Mouse (Mus musculus) neural tube, embryonic 12.5 days (tissue): ENCODE measurements at regions not wholly inside any gene's neighbourhood (a gene's known extent, or its start where the extent isn't known, plus 50 kb on each side); places are given as distances from the start of the nearest gene placed in this dataset.

Experiments used
- ATAC-seq: fragments of 200-750 bp; cut with Nextera tagmentation; 2 replicates; pipeline ENCODE4 v1.8.0; 2017; ENCODE audit warnings: low read depth, mild to moderate bottlenecking, moderate TSS enrichment, moderate library complexity; ENCODE audit not compliant: low FRiP score
- H3K27ac ChIP-seq: fragments of 300-500 bp; sonication (generic); 2 replicates; pipeline ENCODE4 v1.5.1; 2016
- H3K27me3 ChIP-seq: fragments of 300-500 bp; sonication (generic); replicated peaks from 2 replicates; pipeline ENCODE4 v1.6.1; 2016; ENCODE audit warnings: mild to moderate bottlenecking
- H3K36me3 ChIP-seq: fragments of 300-500 bp; sonication (generic); 2 replicates; pipeline ENCODE4 v1.6.1; 2016; ENCODE audit warnings: mild to moderate bottlenecking
- H3K4me1 ChIP-seq: fragments of 300-500 bp; sonication (generic); 2 replicates; pipeline ENCODE4 v1.6.1; 2016
- H3K4me2 ChIP-seq: fragments of 300-500 bp; sonication (generic); replicated peaks from 2 replicates; pipeline ENCODE4 v1.6.1; 2016; ENCODE audit warnings: mild to moderate bottlenecking
- H3K4me3 ChIP-seq: fragments of 300-500 bp; sonication (generic); 2 replicates; pipeline ENCODE4 v1.5.1; 2016
- H3K9ac ChIP-seq: fragments of 300-500 bp; sonication (generic); 2 replicates; pipeline ENCODE4 v1.6.1; 2016; ENCODE audit warnings: mild to moderate bottlenecking
- H3K9me3 ChIP-seq: fragments of 300-500 bp; sonication (generic); 2 replicates; pipeline ENCODE4 v1.6.1; 2016; ENCODE audit warnings: mild to moderate bottlenecking
- WGBS: fragments of 180-500 bp; shearing (Covaris S2); methylation state at CpG from one replicate; pipeline ENCODE4 v1.1.7; 2016; 5-methylcytosine and 5-hydroxymethylcytosine counted together

GRCm38 (mm10) chr17:51526464-51526863 lies 306.6 kb downstream of the Satb1 start:
- Histone ChIP-seq H3K27ac (no peak overlapping the region), H3K4me2 (no peak overlapping the region), H3K9me3 (no peaks in the 10 kb centered on the region), H3K27me3 (no peaks in the 10 kb centered on the region), H3K4me3 (no peak overlapping the region), H3K9ac (no peak overlapping the region), H3K36me3 (no peaks in the 10 kb centered on the region), H3K4me1 (no peaks in the 10 kb centered on the region)
- no peak for ATAC-seq
- 33% methylated on average over 5 of the region's 5 CpGs for WGBS

GRCm38 (mm10) chr17:51526021-51526420 lies 307.1 kb downstream of the Satb1 start:
- Histone ChIP-seq H3K27ac (no peak overlapping the region), H3K4me2 (no peak overlapping the region), H3K9ac (no peak overlapping the region), H3K4me3 (no peak overlapping the region), H3K27me3 (no peaks in the 10 kb centered on the region), H3K9me3 (no peaks in the 10 kb centered on the region), H3K36me3 (no peaks in the 10 kb centered on the region), H3K4me1 (no peaks in the 10 kb centered on the region)
- 0 out of 2 replicates have a peak, but pooled peaks have one; percentile 29 for ATAC-seq
- WGBS = 61% methylated on average over 4 of the region's 4 CpGs

GRCm38 (mm10) chr17:51525219-51525618 lies 307.9 kb downstream of the Satb1 start:
- H3K27me3 ChIP-seq = no peaks in the 10 kb centered on the region
- H3K27ac ChIP-seq = no peak overlapping the region
- no peaks in the 10 kb centered on the region for H3K9me3 ChIP-seq
- no peak overlapping the region for H3K9ac ChIP-seq
- no peak overlapping the region for H3K4me2 ChIP-seq
- H3K4me1 ChIP-seq = no peaks in the 10 kb centered on the region
- no peak overlapping the region for H3K4me3 ChIP-seq
- no peak for ATAC-seq
- 23% methylated on average over 2 of the region's 2 CpGs for WGBS
- no peaks in the 10 kb centered on the region for H3K36me3 ChIP-seq

GRCm38 (mm10) chr17:51511917-51512316 lies 321.2 kb downstream of the Satb1 start:
- Histone ChIP-seq H3K4me2 (no peak overlapping the region), H3K27ac (no peak overlapping the region), H3K9ac (no peak overlapping the region), H3K9me3 (no peaks in the 10 kb centered on the region), H3K27me3 (no peaks in the 10 kb centered on the region), H3K36me3 (no peaks in the 10 kb centered on the region), H3K4me1 (no peaks in the 10 kb centered on the region), H3K4me3 (no peak overlapping the region)
- 81% methylated on average over 2 of the region's 2 CpGs for WGBS
- no peak for ATAC-seq

GRCm38 (mm10) chr17:51500751-51501150 lies 321.6 kb upstream of the Tbc1d5 start:
- Histone ChIP-seq H3K4me2 (no peak overlapping the region), H3K27ac (no peak overlapping the region), H3K4me3 (no peak overlapping the region), H3K27me3 (no peaks in the 10 kb centered on the region), H3K9me3 (no peaks in the 10 kb centered on the region), H3K36me3 (no peaks in the 10 kb centered on the region), H3K9ac (no peak overlapping the region), H3K4me1 (no peaks in the 10 kb centered on the region)
- no peak for ATAC-seq
- WGBS = 81% methylated on average over 10 of the region's 10 CpGs

- Histone ChIP-seq H3K27ac (no peak overlapping the region), H3K4me2 (no peak overlapping the region), H3K4me3 (no peak overlapping the region), H3K36me3 (no peaks in the 10 kb centered on the region), H3K9me3 (no peaks in the 10 kb centered on the region), H3K9ac (no peak overlapping the region), H3K27me3 (no peaks in the 10 kb centered on the region), H3K4me1 (no peaks in the 10 kb centered on the region)
- WGBS = 80% methylated on average over 2 of the region's 2 CpGs
- no peak for ATAC-seq
These were observed 320.4 kb upstream of the Tbc1d5 start for GRCm38 (mm10) chr17:51499541-51499940.

- Histone ChIP-seq H3K9ac (no peak overlapping the region), H3K27ac (no peak overlapping the region), H3K36me3 (no peaks in the 10 kb centered on the region), H3K27me3 (no peaks in the 10 kb centered on the region), H3K9me3 (no peaks in the 10 kb centered on the region), H3K4me1 (no peaks in the 10 kb centered on the region), H3K4me2 (no peak overlapping the region), H3K4me3 (no peak overlapping the region)
- no peak for ATAC-seq
- 61% methylated on average over 2 of the region's 2 CpGs for WGBS
These were observed 315.9 kb upstream of the Tbc1d5 start for GRCm38 (mm10) chr17:51495038-51495437.

GRCm38 (mm10) chr17:51489386-51489785 lies 310.2 kb upstream of the Tbc1d5 start:
- 83% methylated on average over 3 of the region's 3 CpGs for WGBS
- Histone ChIP-seq H3K27me3 (no peaks in the 10 kb centered on the region), H3K4me3 (no peak overlapping the region), H3K9me3 (no peaks in the 10 kb centered on the region), H3K36me3 (no peaks in the 10 kb centered on the region), H3K4me1 (no peaks in the 10 kb centered on the region), H3K4me2 (no peak overlapping the region), H3K9ac (no peak overlapping the region), H3K27ac (no peak overlapping the region)
- ATAC-seq = no peak

- H3K36me3 ChIP-seq = no peaks in the 10 kb centered on the region
- no peak for ATAC-seq
- H3K9ac ChIP-seq = no peak overlapping the region
- no peaks in the 10 kb centered on the region for H3K9me3 ChIP-seq
- no peak overlapping the region for H3K4me2 ChIP-seq
- no peak overlapping the region for H3K27ac ChIP-seq
- WGBS = 89% methylated on average over 3 of the region's 3 CpGs
- H3K4me3 ChIP-seq = no peak overlapping the region
- no peaks in the 10 kb centered on the region for H3K27me3 ChIP-seq
- H3K4me1 ChIP-seq = no peaks in the 10 kb centered on the region
These were observed 308.8 kb upstream of the Tbc1d5 start for GRCm38 (mm10) chr17:51487918-51488445.

GRCm38 (mm10) chr17:51477810-51478209 lies 298.7 kb upstream of the Tbc1d5 start:
- Histone ChIP-seq H3K4me1 (no peaks in the 10 kb centered on the region), H3K36me3 (no peaks in the 10 kb centered on the region), H3K9me3 (peaks cover 8% of the 10 kb centered on the region; the same call in 1 of the 2 replicates), H3K27me3 (no peaks in the 10 kb centered on the region), H3K9ac (no peak overlapping the region), H3K4me2 (no peak overlapping the region), H3K27ac (no peak overlapping the region), H3K4me3 (no peak overlapping the region)
- WGBS = 80% methylated on average over 7 of the region's 7 CpGs
- no peak for ATAC-seq

- Histone ChIP-seq H3K9me3 (peaks cover 8% of the 10 kb centered on the region; the same call in 1 of the 2 replicates), H3K4me2 (no peak overlapping the region), H3K27me3 (no peaks in the 10 kb centered on the region), H3K4me3 (no peak overlapping the region), H3K36me3 (no peaks in the 10 kb centered on the region), H3K4me1 (no peaks in the 10 kb centered on the region), H3K27ac (no peak overlapping the region), H3K9ac (no peak overlapping the region)
- WGBS = 92% methylated on average over 8 of the region's 8 CpGs
- no peak for ATAC-seq
These were observed 298.3 kb upstream of the Tbc1d5 start for GRCm38 (mm10) chr17:51477404-51477803.

- ATAC-seq = peak; percentile 33; the same call in 1 of the 2 replicates
- no peak overlapping the region for H3K27ac ChIP-seq
- 25% methylated on average over 5 of the region's 5 CpGs for WGBS
- no peaks in the 10 kb centered on the region for H3K27me3 ChIP-seq
- peak overlapping the region; percentile 42 for H3K4me2 ChIP-seq
- H3K36me3 ChIP-seq = no peaks in the 10 kb centered on the region
- H3K4me1 ChIP-seq = 0 out of 2 replicates have a peak, but pooled peaks cover 2% of the 10 kb centered on the region
- H3K9ac ChIP-seq = no peak overlapping the region
- no peaks in the 10 kb centered on the region for H3K9me3 ChIP-seq
- no peak overlapping the region for H3K4me3 ChIP-seq
These were observed 283.2 kb upstream of the Tbc1d5 start for GRCm38 (mm10) chr17:51462137-51462880.

- WGBS = 53% methylated on average over 14 of the region's 14 CpGs
- Histone ChIP-seq H3K27me3 (no peaks in the 10 kb centered on the region), H3K4me1 (0 out of 2 replicates have a peak, but pooled peaks cover 2% of the 10 kb centered on the region), H3K4me3 (no peak overlapping the region), H3K9me3 (no peaks in the 10 kb centered on the region), H3K27ac (no peak overlapping the region), H3K4me2 (peak overlapping the region; percentile 42), H3K9ac (no peak overlapping the region), H3K36me3 (no peaks in the 10 kb centered on the region)
- ATAC-seq = no peak
These were observed 282.1 kb upstream of the Tbc1d5 start for GRCm38 (mm10) chr17:51461248-51461647.
